Mouse (Mus musculus) c-Kit-positive CD71-negative TER-119-negative erythroid progenitor cells, embryonic 14.5 days (primary cell): ENCODE measurements around the gene Mkks.
"Not testable (repeated sequence)": the region's sequence is repeated elsewhere in the genome, so short reads cannot be mapped to it uniquely, and the experiment has no call there.

Source experiments
- DNase-seq: peaks from one replicate; pipeline ENCODE4 v3.0.0-alpha.2; 2013; ENCODE audit warnings: low read depth

Mkks gene

DNA sequence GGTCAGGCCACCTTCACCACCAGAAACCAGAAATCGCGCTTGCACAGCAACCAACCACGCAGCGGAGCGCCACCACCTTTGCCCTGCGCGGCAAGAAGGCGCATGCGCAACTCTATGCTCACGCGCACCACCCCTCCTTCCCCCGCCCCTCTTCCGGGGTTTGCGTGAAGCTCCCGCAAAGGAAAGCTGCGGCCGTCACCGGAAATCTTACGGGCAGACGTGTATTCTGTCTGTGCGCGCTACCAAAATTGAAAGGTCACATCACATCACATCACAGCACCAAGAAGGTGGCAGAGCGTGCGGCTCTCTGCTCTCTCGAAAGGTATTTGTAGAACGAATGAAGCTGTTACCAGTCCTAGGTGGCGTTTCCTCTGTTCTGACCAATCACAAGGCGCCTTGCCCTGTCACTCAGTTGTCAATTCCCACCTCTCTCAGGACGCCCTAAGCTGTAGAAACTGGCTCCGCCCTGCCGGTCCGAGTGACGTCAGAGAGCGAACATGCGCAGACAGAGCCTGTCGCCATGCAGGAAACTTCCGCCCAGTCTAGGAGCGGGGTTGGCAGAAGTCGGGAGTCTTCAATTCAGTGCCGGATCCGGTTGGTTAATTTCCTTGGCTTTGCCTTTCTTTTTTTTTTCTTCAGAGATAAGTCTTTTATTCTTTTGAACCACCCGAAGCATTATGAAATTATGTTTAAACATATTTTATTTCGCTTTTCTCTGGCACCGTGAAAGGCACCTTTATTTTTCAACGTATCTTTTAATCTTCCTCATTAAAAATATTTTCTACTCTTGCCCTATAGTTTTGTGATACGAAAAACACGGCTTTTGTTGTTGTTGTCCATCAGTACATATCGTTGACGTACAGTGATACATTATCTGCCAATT is at the start of gene Mkks, which contains the start of the genes Slx4ip and AL731706.1:
Gene Mkks (minus strand): TSS at position 322 of the 883 bp plus-strand sequence.
Gene Slx4ip (plus strand): TSS at position 151 of the 883 bp plus-strand sequence.
Gene AL731706.1 (minus strand): TSS at position 322 of the 883 bp plus-strand sequence.
- DNase-seq: peak; percentile 98

DNA sequence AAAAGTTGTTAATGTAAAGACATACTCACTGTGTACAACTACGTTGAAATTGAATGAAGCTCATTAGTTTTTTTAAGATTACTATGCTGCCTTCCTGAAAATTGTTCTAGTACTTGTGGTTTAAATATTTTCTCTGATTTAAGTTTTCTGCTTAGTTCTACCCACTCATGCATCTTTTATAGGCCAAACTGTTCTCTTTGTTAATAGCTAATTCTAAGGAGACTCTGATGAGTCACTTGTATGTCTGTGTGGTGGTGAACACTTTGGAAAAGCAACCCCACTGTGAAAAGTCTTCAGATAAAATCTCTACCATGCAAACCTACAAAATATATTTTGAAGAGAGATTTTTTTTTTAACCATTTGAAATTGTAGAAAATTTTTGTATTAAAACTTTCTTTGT is 47.1 kb upstream of the Mkks start:
- DNase-seq: no peak

DNA sequence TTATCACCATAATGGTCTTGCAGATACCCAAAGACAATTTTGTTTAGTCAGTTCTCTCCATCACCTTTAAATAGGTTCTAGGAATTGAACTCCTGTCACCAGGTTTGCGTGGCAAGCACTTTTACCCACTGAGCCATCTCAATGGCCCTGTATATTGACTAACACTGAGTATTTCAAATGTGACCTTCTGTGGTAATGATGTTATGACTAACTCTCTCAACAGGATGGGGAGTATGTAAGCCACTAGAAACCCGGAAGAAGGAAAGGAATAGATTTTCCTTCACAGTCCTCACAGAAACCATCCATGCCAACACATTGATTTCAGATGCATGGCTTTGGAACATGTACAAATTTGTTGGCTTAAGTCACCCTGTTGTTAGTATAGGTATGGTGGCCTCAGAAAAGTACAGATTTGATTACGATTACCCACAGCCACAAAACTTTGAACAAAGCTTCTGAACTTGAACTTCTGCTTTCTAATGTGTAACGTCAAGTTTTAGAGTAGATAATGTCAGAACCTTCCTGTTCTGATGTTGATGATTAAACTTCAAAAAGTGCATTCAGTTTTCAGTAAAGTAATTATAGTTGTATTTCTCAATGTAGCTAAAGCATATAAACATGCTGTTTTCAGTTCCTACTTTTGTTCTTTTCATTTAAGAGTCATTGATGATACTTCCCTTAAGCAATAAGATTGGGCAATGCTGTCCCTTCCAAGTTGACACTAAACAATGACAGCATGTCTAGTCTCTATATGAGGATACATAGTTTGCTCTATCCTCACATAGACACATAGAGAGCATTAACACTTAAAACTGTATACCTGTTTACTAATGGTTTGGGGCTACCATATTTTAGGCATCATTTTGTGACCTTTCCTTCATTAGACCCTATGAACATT is 45.5 kb upstream of the Mkks start:
- no peak for DNase-seq

DNA sequence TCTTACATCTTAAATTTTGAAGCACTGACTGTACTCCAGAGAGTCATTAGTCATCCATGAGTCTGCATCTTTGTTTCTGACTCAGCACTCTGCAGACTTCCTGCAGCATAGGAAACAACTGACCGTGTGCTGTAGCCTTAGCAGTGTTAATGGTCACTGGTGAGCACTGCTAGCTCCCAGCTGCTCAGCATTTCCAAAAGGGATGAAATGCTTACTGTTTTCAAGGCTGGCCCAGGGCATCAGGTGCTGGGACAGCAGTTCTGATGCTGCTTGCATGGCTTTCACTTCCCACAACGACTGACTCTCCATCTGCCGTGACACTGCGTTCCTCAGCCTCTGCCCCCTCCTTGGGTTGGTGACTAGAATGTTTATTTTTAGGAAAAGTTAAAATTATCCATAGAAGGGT is 29.8 kb upstream of the Mkks start:
- DNase-seq: peak; percentile 29

DNA sequence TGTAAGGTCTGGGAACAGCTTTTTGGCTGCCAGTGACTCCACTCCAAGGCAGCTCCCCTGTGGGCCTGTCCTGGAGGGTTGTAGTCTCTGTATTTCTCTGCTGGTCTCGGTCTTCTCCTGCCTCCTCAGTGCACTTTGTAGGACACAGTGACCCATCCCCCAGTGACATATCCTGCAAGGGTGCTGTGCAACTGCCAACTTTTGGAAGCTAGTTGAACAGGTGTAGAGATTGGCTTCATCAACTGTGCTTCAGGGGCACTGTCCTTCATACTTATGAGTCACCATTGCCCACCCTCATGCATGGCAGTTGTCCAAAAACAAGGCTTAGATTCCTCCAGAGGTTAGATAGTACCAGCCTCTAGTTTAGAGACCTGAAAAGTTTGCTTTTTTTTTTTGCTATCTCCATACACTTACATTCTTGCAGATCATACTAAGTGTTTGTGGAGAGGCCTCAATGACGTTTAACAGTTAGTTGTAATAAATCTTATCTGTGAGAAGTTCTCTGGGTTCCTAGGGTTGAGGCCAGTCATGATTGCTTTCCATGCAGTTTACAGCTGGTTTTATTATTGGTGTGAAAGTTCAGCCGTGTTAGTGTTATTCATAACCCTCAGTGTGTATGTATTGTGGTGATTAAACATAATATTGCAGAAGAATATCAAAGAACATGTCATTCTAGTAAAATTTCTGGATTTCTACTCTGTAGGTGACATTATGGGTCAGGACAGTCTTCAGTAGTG is 29.2 kb upstream of the Mkks start:
- no peak for DNase-seq

DNA sequence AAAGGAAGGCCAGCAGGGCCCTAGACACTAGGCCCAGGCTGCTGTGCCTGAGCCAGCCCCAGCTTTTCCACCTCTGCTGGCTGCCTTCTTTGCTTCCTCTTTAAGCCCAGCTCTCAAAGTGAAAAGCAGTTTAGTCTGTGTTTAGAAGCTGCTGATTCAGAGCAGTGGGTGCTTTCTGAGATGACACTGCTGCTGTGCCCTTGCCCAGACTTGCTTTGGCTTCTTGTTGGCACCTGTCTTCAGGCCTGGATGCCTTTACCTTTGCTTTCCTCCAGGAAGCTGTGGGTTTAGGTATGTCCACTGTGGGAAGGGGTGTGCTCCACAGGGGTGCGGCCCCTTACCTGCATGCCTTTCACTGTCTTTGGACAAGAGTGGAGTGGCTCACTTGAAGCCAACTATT is 28.2 kb upstream of the Mkks start:
- DNase-seq: no peak

DNA sequence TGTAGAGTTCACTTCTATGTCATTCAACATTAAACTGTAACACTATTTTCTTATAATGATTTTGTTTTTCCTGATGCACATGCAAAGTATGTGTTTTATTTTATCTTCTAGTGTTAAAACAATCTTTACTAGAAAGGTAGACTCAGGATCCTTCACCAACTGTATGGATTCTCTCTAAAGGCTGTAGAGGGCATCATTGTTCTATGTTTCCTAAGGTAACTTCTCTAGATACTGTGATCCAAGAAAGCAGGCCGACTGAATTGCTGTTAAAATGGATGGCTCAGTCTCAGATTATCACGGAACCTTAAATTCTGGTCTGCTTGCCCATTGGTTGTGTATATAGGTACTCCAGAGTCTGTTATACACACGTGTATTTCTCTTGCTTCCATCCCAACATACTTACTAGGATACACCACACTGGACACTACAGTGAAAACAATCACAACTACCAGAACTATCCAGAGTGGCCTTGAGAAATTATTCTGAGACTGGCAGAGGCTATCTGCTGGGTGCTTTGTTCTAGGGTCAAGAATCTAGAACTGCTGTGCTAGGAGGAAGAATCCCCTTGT is 23.2 kb upstream of the Mkks start:
- DNase-seq: no peak

GRCm38 (mm10) chr2:136913021-136913420 is 21.8 kb upstream of the Mkks start:
- no peak for DNase-seq

DNA sequence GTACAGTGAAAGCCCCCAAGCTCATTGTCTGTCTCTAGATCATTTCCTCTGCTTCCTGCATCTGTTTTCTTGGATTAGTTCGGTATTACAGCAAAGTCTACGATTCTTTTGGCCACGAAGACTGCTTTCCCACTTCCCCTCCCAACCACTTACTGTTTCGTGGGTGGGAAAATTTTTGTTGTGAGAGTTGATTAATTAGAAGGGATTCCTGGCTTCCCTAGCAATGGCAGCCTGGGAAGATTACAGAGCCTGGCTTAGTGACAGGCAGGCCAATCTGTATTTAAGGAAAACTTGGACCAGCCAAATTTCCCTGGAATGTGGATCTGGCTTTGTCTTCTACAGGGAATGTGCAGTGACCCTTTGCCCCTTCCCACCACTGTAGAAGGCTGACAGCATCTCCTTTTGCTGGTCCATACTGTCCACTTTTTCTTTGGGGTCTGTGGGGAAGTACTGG is 20.8 kb upstream of the Mkks start:
- DNase-seq: no peak

GRCm38 (mm10) chr2:136909298-136909697 is 18.1 kb upstream of the Mkks start:
- DNase-seq: no peak

GRCm38 (mm10) chr2:136908596-136908995 is 17.4 kb upstream of the Mkks start:
- DNase-seq: no peak

GRCm38 (mm10) chr2:136896131-136896530 is 4.9 kb upstream of the Mkks start:
- no peak for DNase-seq

- no peak for DNase-seq
These were observed 3.3 kb upstream of the Mkks start for GRCm38 (mm10) chr2:136894494-136894893.

- peak; percentile 93 for DNase-seq
These were observed 772 bp upstream of the Mkks start for GRCm38 (mm10) chr2:136891951-136892371.

DNA sequence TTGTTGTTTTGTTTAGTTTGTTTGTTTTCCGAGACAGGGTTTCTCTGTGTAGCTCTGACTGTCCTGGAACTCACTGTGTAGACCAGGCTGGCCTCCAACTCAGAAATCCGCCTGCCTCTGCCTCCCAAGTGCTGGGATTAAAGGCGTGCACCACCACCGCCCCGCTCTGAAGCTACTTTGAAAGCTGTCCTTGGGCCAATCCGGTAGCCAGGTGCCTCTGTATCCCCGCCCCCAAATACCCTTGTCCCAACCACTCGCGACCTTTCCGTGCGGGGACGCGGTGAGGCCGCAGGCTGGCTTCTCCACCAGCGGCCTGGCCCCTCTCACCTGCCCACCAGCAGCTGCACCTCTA is 497 bp downstream of the Mkks start:
- DNase-seq: not testable (repeated sequence)

DNA sequence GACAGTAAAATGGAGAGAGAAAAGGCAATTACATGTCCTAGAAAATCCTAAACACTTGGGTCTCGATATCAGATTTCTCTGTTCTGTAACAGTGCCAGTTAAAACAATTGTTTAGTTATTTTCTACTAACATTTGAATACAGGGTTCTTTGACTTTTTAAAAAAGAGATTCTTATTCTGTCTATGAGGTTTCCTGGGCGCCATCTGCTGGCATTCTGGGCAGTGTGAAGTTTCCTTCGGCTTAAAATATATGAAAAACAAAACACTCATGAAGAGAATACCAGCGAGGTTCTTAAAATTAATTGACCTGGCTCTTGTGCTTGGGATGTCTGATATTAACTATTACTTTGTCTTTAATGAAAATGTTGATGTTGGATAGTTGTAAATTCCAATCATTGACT is 4.3 kb downstream of the Mkks start:
- no peak for DNase-seq

DNA sequence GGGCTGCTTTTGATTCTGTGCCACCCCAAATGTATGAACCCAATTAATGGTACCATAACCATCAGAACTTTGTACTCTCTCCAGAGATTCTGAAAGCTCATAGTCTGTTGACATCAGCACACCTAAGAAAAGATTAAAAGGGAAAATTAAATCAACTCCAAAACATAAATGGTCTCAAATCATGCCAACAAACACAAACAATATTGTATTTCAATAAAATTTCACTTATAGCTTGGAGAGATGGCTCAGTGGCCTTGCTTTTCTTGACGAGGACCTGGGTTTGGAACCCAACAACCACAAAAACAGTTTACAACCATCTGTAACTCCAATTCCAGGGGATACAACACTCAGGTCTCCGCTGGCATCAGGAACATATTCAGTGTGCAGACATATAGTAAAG is 5.6 kb downstream of the Mkks start, which contains the start of gene AL731706.2:
Gene AL731706.2 (minus strand): TSS at position 101 of the 400 bp plus-strand sequence.
- no peak for DNase-seq

- DNase-seq: no peak
These were observed 36.4 kb downstream of the Mkks start for GRCm38 (mm10) chr2:136854543-136855388.

DNA sequence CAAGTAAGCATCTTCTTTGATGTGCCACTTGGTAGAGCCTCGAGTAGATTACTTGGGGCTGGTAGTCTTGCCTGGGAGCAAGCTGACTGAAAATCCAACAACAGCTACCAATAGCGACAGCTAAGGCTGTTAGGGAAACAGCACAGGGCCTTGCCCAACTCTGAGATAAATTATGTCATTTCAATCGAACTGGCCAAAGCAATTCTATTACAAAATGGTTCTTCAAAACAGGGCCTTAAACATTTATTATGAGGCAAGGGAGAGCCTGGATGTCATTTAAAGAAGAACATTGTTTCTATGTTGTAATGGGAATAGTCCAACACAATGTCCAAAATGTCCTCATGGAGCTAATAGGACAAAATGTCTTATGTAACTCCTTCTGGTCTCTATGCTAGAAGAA is 40.8 kb downstream of the Mkks start:
- no peak for DNase-seq

DNA sequence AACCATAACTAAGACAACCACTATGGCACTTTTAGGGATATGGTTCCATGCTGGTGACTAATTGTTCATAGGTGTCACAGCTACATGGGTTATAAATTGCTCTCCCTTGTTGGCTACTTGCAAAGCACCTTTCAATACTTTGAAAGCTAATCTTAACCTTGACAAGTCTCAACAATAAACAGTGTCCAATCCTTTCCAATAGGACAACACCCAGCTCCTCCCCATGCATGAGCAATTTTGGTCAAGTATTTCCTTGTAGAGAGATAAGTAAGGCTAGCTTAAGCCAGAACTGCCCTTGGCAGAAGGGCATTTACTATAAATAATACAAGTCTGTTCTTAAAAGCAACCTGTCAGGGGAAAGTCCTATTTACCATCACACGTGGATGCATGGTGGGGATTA is 53.2 kb downstream of the Mkks start:
- no peak for DNase-seq

DNA sequence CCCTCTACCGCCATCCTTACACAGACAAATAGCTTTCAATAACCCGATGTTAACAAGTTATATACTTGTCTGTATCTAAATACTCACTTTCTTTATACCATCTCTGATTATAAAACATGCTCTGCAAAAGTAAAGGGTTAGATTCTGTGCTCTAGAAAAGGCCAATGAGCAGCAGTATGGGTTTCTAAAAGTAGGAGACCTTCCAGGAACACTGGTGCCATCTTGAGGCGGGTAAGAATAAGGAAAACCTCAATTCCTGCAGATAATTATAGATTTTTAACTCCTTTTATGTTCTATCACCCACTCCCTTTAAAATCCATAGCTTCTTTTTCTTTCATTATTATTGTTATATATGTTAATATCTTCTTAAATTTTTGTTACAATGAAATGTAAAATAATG is 55.3 kb downstream of the Mkks start:
- DNase-seq: no peak
